Mouse (Mus musculus): ENCODE results near the gene Prr12.

Gene Prr12

DNA sequence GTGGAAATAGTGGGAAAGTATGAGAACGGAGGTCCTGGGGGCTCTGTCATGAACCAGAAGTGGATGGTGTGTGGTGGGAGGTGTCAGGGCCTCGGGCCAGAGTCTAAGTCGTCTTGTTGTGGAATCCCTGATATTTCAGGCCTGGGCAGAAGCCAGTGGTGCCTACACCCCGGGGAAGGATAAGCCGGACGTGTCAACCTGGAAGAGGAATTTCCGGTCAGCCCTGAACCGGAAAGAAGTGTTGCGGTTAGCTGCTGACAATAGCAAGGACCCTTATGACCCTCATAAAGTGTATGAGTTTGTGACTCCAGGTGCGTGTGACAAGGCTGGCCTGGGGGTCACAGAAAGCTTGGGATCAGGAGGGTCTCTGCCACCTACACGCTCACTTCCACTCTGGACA is 52.9 kb downstream of the Prr12 start:
- no peak for DNase-seq (ENCODE audit: low spot score in 2 of 2)

DNA sequence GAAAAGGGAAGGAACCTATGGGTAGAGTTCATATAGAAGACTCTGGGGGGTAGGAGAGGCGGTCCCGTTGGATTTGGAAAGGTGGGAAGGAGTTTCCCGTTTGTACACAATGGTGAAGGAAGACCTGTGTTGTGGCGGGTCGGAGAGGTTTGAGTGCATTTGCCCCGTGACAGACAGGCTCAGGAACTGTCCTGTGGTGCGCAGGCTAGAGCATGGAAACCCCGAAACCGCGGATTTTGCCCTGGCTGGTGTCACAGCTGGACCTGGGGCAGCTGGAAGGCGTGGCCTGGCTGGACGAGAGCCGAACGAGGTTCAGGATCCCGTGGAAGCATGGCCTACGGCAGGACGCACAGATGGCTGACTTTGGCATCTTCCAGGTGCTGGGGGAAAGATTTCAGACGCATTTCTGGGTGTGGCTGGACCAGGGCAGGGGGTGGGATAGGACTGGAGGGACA is 54.2 kb downstream of the Prr12 start, which contains the start of gene Bcl2l12:
Bcl2l12 (minus strand) TSS at position 212 of the 455 bp plus-strand sequence.
- no peak for DNase-seq (ENCODE audit: low spot score in 2 of 2)

DNA sequence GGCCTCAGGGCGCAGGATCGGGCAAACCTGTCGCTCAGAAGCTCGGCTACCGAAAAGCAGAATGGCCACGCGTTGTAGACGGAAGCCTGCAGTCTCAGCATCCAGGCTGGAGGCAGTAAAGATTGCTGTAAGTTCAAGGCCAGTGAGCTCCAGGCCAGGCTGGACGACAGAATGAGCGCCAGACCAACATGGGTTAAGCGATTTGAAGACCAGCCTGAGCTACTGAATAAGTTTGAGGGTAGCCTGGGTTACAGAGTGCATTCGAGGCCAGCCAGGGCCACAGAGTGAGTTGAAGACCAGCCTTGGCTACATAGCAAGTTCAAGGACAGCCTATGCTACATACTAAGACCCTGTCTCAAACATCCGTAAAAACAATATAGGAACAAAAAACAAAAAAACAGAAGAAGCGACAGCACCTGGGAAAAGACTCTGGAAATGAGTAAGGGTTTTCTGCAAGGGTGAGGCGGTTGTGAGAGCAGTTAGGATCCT is 54.7 kb downstream of the Prr12 start:
- DNase-seq (ENCODE audit: low spot score in 2 of 2): no peak

DNA sequence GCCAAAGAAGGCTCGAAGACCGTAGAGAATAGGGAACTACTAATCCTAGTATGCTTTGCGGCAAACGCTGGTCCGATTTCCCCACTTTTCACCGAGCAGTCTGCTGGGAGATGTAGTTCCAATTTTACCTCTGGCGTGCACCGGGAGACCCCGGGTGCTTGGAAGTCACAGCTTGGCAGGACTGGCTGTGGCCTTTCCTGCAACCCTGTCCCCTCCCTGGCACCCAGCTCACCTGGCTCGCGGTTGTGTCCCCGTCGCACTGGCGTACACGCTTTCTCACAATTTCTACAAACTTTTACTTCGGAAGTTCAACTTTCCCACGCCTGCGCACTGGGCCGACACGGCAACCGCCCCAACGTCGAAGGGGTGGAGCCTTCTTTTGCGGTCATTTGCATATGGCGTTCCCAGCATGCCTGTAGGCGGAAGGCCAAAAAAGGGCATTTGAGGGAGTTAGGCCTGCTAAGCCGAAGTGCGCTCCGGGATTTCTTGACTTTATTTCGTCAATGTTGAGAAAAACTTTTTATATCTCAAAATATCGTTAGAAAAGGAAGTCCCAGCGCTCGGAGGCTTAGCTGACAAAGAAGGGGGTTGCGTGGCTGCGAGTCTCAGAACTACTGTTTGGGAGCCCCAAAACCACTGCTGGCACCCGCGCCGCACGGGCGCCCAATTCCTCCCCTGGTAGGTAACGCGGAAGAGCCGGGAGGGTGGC is 55.3 kb downstream of the Prr12 start, which contains the start of gene Irf3:
Irf3 (plus strand) TSS at position 418 of the 709 bp plus-strand sequence.
- DNase-seq (ENCODE audit: low spot score in 2 of 2): peak; percentile 96 to 97

DNA sequence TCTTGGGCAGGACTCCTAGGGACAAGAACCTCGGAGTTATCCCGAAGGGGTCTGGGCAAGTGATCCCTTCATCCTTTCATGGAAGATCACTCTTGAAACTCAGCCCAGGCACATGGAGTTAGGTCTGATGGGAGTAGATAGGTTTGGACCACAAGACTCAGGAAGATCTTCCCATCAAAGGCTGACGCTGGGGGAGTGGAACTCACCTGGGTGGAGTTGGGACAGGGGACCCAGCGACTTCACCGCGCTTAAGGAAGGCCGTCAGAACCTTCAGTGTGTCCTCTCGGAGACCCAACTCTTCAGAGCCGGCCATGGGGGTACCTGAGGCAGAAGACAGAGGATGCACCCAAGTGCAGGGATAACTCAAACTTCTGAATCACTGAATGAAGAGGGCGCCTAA is 56.0 kb downstream of the Prr12 start:
- DNase-seq (ENCODE audit: low spot score in 2 of 2): no peak

DNA sequence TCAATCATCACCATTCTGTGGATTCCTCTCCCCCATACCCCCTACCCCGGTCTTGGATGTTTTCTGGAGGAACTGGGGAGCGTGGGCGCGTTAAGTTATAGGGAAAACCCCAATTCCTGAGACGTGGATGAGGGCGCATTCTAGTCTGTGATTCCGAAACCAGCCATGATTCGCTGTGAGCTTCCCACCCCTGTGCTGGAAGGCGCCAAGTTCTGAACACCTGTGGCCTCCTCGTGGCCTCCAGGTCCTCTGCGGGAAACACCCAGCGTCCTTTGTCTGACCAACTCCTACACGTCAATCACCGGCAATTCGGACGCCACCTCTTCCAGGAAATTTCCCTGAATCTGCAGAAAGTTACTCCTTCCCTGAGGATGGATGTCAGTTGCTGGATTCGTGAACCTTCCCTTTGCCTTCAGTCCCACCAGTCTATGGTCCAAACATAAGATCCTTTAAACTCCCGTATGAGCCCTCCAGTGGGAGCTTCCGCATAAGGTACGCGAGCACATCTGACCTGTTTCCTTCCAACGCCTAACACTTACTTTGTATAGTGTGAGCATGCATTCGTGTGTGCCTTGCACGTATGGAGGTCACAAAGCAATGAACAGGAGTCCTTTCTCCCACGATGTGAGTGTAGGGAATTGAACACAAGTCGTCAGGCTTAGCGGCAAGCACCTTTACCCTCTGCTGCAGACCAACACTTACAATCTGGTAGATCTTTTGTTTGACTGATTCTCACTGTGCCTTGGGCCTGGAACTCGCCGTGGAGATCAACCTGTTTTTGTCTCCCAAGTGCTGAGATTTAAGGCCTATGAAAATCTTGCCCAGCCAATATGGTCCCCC is 65.6 kb downstream of the Prr12 start:
- DNase-seq (ENCODE audit: low spot score in 2 of 2): no peak

DNA sequence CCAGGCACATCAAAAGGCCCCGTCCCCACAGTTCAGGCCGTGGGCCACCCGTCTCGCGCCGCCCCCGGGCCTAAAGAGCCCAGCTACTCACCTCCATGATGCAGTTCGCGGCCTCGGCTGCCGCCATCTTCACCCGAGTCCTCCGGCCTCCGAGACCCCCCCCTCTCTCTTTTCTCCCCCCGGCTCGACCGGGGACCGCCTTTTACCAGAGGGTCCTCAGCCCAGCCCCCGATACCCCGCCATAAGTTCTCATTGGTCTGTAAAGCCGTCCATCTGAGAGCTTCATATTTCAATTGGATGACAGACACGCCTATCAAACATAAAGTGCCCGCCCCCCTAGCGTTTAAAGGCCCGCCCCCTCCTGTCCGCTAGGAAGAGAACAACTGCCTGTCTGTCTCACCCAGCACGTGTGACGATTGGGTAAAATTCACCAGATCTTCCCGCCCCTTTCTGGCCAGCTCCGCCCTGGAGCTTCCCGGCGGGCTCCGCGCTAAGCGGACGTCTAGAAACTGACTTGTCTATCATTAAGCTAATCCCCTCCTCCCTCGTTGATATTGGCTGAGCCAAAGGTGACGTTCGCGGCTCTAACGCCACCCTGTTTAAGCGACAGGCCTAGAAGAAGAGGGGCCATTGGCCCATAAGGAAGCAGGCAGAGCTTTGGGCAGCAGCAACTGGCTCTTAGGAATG is 66.3 kb downstream of the Prr12 start, which contains the start of gene Prmt1:
Prmt1 (minus strand) TSS at position 377 of the 687 bp plus-strand sequence.
- DNase-seq (ENCODE audit: low spot score in 2 of 2): peak; percentile 99 to 100

DNA sequence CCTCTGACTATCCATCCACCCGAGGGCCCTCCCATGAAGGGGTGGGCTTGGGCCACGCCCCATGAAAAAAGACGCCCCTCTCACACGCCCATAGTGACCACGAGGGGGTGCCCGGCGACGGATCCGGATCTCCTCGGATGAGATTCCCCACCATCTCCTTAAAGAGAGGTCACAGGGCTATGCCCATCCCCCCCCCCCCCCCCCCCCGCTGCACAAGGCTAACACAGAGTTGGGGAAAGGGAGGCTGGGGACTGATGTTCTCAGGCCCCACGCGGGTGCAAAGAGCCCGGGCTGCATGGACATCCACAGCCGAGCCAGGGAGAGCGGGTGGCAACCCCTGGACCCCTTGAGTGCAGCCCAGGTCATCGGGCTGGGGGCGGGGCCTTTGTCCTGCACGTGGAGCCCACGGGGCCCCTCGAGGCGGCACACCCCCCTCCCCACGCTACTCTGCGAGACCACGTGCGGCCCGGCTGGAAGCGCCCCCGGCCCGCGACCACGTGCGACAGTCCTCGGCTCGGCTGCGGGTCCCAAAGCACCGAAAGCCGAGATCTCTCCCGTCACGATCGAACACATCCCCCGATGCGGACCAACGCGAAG is 67.0 kb downstream of the Prr12 start:
- peak; percentile 48 to 68 for DNase-seq (ENCODE audit: low spot score in 2 of 2)

DNA sequence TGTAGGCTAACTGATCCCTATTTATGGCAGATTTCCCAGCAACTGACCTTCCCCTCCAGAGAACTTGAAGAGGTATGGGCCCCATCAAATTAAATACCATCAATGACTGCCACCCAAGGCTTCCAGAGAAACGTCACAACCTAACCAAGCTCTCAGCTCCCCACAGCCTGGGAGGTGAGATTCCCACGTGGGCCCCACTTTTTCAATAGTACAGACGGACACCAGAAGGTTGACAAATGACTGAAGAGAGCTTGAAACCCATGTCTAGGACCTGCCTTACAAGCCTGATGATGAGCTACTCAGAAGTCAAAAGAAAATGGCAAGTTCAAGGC is 67.9 kb downstream of the Prr12 start:
- no peak for DNase-seq (ENCODE audit: low spot score in 2 of 2)

DNA sequence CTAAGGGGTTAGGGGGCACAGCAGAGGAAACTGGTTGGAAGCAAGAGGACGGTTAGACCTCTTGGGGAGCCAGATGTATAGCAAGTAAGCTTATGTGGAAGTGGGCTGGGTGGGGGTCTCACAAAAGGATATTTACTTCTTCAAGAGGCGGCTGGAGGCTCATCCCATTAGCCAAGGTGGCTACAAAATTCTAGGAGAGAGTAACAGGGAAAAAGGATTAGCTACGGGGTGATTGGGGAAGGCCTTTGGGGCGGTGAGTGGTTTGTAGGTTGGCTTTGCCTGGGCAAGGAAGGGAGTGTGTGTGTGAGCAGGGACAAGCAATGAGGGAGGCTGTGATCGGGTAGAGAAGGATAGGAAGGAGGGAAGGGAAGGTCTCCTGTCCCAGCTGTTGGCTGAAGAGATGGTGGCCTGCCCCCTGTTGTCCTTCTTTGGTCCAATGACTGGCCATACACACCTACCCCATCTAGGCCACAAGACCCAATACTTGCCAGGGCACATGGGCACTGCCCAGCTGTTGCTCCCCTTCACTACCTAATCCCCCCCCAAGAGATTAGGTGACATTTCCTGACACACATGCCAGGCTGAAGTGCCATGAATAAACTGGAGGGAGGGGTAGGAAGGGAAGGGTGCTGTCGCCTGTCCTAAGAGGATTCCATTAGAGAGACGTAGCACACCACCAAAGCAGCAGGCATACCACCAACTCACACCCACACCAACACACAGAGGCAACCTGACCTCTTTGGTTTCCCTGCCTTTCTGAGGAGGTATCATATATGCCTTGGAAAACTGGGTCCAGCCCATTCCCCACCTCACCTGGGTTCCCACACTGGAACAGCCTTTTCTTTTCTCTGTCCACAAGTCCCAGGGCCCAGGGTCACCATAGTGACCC is 68.5 kb downstream of the Prr12 start:
- DNase-seq (ENCODE audit: low spot score in 2 of 2): no peak

DNA sequence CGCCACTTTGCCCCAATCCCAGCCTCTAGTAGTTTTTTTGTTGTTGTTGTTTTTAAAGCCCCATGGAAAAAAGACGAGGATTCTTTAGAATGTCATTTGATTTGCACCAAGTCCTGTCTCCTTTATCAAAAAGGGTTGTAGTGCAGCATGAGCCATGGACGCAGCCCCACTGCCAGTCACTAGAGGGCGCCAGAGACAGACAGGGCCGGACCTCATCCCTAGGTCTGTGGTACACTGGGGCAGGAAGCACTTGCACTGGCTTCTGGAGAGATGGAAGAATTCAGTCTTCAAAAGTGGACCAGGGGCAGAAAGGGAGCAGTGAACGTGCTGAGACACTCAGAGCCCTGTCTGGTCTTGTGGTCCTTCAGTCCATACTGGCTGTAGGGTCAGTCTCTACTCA is 69.6 kb downstream of the Prr12 start:
- peak; percentile 74 to 79 for DNase-seq (ENCODE audit: low spot score in 2 of 2)

DNA sequence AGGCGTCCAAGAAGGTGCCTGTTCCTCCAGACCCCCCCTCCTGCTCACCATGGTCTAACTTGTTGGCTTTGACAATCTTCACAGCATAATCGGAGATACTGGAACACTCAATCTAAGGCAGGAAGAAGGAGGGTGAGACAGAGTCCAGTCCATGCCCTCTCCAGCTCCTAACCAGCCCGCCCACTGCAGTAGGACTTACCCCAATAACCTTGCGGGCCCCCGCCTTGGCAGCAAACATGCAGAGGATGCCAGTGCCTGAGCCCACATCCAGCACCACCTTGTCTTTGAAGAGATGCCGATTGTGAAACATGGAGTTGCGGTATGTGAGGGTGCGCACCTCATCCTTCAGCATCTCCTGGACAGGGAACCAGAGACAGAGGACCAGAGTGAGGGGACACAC is 71.1 kb downstream of the Prr12 start:
- no peak for DNase-seq (ENCODE audit: low spot score in 2 of 2)

DNA sequence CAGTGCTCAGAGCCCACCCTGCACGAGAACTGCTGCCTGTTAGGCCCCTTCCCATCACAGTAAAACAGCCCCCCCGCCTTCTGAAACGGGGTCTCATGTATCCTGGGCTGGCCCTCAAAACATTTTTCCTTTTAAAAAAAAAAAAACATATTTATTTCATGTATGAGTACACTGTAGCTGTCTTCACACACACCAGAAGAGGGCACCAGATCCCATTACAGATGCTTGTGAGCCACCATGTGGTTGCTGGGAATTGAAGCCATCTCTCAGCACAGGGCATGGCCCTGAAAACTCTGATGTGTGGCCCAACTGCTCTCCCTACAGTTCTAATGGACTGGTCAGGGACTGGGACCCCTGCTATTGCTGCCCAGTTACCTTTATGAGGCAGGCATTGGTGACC is 74.4 kb downstream of the Prr12 start:
- DNase-seq (ENCODE audit: low spot score in 2 of 2): no peak

All from spleen, postnatal 36 days (tissue).